Comparison of ENCODE assay signal across 22 mouse cellular contexts in genomic region chr9:99546259-99546658, GRCm38 (mm10). TPM values are rescaled to one million over a fixed set of nuclear protein-coding genes. Genes with fewer than 3 reads are reported as not detected.
DNase-seq lines count a peak whose midpoint lies in the region; ATAC-seq and TF ChIP-seq lines count a peak whose summit lies in the region.
"Had no signal": no experiment of that assay in that cellular context is flagged by ENCODE, and none has a peak within 500 bp of the region (broad histone marks: within the 10 kb centered on the region; RNA-seq: fewer than 3 reads in every experiment).

No protein-coding gene starts in this region.

- no peak for DNase-seq in heart, postnatal 0 days (ENCODE audit: low spot score)
- DNase-seq in heart, postnatal 10 days = no peak
- DNase-seq in 3T3-L1 (ENCODE audit: low read depth, low spot score) (peak; percentile 32), CH12.LX (ENCODE audit: extremely low read depth) (no peak)
- DNase-seq in c-Kit-positive CD71-positive TER-119-positive erythroid progenitor cells, embryonic 14.5 days (ENCODE audit: low spot score) = no peak
- DNase-seq in embryo, embryonic 10.5 days (ENCODE audit: low spot score) = no peak
- DNase-seq: adrenal gland, postnatal 10 days; cerebellum, adult 9-11 months; heart, postnatal 36 days; kidney, adult 18-20 months; kidney, postnatal 10 days; layer of hippocampus, adult 9-11 months; thymus, postnatal 4 days had no signal

- ATAC-seq in heart, postnatal 0 days (ENCODE audit: insufficient read depth, low read depth) = no peak
- ATAC-seq in megakaryocyte progenitor cell, adult 5-6 weeks (replicated peaks; ENCODE audit: poor library complexity) = 0 out of 2 replicates have a peak, but pooled peaks have one; percentile 20
- ATAC-seq: forebrain, embryonic 16.5 days had no signal

- TF ChIP-seq POLR2A in CH12.LX (IDR thresholded peaks at IDR 0.05; ENCODE audit: low read depth, low read length) = no peak

- in situ Hi-C loops in CH12.LX (cut with MboI; ENCODE audit: low pct_ligation_motif_present, low pct_unique_long_range_greater_than_20kb, low sequenced_read_pairs) = no loop called here

- no peaks in the 10 kb centered on the region for H3K4me1 ChIP-seq in heart, postnatal 0 days (ENCODE audit: control insufficient read depth, insufficient read depth)
- no peaks in the 10 kb centered on the region for H3K4me1 ChIP-seq in CH12.LX (ENCODE audit: control insufficient read depth in 1 of 2, insufficient read depth in 2 of 2)
- H3K4me1 ChIP-seq: embryonic facial prominence, embryonic 13.5 days; hindbrain, embryonic 15.5 days; midbrain, embryonic 12.5 days; neural tube, embryonic 12.5 days had no signal

- H3K27me3 ChIP-seq in heart, postnatal 0 days (ENCODE audit: control insufficient read depth, insufficient read depth, low read length) = no peaks in the 10 kb centered on the region
- no peaks in the 10 kb centered on the region for H3K27me3 ChIP-seq in CH12.LX (replicated peaks)
- H3K27me3 ChIP-seq: embryonic facial prominence, embryonic 13.5 days; hindbrain, embryonic 15.5 days; midbrain, embryonic 12.5 days; neural tube, embryonic 12.5 days had no signal

- TF ChIP-seq CTCF in heart, postnatal 0 days (IDR thresholded peaks at IDR 0.05; ENCODE audit: low read depth) = 0 out of 2 replicates have a peak, but pooled peaks have one; percentile 6
- TF ChIP-seq CTCF in CH12.LX (conservative IDR thresholded peaks at IDR 0.05 in 1 of 2, IDR thresholded peaks at IDR 0.05 in 1 of 2; ENCODE audit: low read depth in 2 of 2, low read length in 2 of 2) = peak in 1 of 2 experiments; percentile 56; a peak in 2 of 4 replicates

- TF ChIP-seq EP300 in heart, postnatal 0 days (IDR thresholded peaks at IDR 0.05; ENCODE audit: low read depth) = no peak
- TF ChIP-seq EP300 in CH12.LX (IDR thresholded peaks at IDR 0.05; ENCODE audit: low read length) = no peak

- no peak overlapping the region for H3K27ac ChIP-seq in heart, postnatal 0 days (ENCODE audit: low read depth)
- no peak overlapping the region for H3K27ac ChIP-seq in CH12.LX (ENCODE audit: insufficient read depth, low read depth)
- H3K27ac ChIP-seq: embryonic facial prominence, embryonic 13.5 days; hindbrain, embryonic 15.5 days; liver, embryonic 14.5 days; macrophage; midbrain, embryonic 12.5 days; neural tube, embryonic 12.5 days had no signal

- H3K79me2 ChIP-seq in CH12.LX (replicated peaks; ENCODE audit: control insufficient read depth, extremely low read depth, insufficient read depth, poor library complexity, severe bottlenecking) = peaks cover 2% of the 10 kb centered on the region; the same call in 1 of the 2 replicates

- intact Hi-C loops in heart, postnatal 10 days (cut with DNase I) = no loop called here

- WGBS in heart, postnatal 0 days = 83% methylated on average over 1 of the region's 1 CpGs

- no peak overlapping the region for H3K4me3 ChIP-seq in heart, postnatal 0 days (ENCODE audit: low read depth, low read length)
- no peak overlapping the region for H3K4me3 ChIP-seq in CH12.LX (replicated peaks in 1 of 3; ENCODE audit: low read depth in 2 of 3, low read length in 2 of 3, poor library complexity in 1 of 3)
- H3K4me3 ChIP-seq: embryonic facial prominence, embryonic 13.5 days; hindbrain, embryonic 15.5 days; midbrain, embryonic 12.5 days; neural tube, embryonic 12.5 days had no signal

- dilution Hi-C loops in CH12.LX (cut with MboI; ENCODE audit: extremely low pct_ligation_motif_present, extremely low pct_unique_long_range_greater_than_20kb, low sequenced_read_pairs) = no loop called here

- TF ChIP-seq RAD21 in CH12.LX (IDR thresholded peaks at IDR 0.05; ENCODE audit: low read depth, low read length) = peak; percentile 10

- no peaks in the 10 kb centered on the region for H3K36me3 ChIP-seq in heart, postnatal 0 days (replicated peaks; ENCODE audit: control insufficient read depth, insufficient read depth, low read length)
- H3K36me3 ChIP-seq in CH12.LX (replicated peaks in 1 of 2; ENCODE audit: control insufficient read depth in 1 of 2, insufficient read depth in 1 of 2, low read length in 1 of 2) = peaks cover 0 to 20% of the 10 kb centered on the region in 2 experiments
- H3K36me3 ChIP-seq: embryonic facial prominence, embryonic 13.5 days; hindbrain, embryonic 15.5 days; midbrain, embryonic 12.5 days; neural tube, embryonic 12.5 days had no signal

- no peak overlapping the region for H3K4me2 ChIP-seq in heart, postnatal 0 days (ENCODE audit: low read depth, low read length)
- no peak overlapping the region for H3K4me2 ChIP-seq in CH12.LX (ENCODE audit: insufficient read depth, low read depth, poor library complexity, severe bottlenecking)
- H3K4me2 ChIP-seq: embryonic facial prominence, embryonic 13.5 days; heart, embryonic 11.5 days; hindbrain, embryonic 15.5 days; midbrain, embryonic 12.5 days; neural tube, embryonic 12.5 days had no signal

- no peak overlapping the region for H3K9ac ChIP-seq in heart, postnatal 0 days (replicated peaks; ENCODE audit: low read depth, low read length)
- H3K9ac ChIP-seq in CH12.LX (ENCODE audit: insufficient read depth, low read depth) = no peak overlapping the region
- H3K9ac ChIP-seq: embryonic facial prominence, embryonic 13.5 days; hindbrain, embryonic 15.5 days; liver, embryonic 14.5 days; midbrain, embryonic 12.5 days; neural tube, embryonic 12.5 days had no signal

- H3K9me3 ChIP-seq in heart, postnatal 0 days (replicated peaks; ENCODE audit: control insufficient read depth, low read length) = no peaks in the 10 kb centered on the region
- no peaks in the 10 kb centered on the region for H3K9me3 ChIP-seq in CH12.LX (replicated peaks; ENCODE audit: low read length)
- H3K9me3 ChIP-seq: embryonic facial prominence, embryonic 13.5 days; hindbrain, embryonic 15.5 days; midbrain, embryonic 12.5 days; neural tube, embryonic 12.5 days had no signal

TF ChIP-seq in CH12.LX, 34 proteins besides CTCF, POLR2A, EP300 and RAD21:
- peak; percentile 32 for TF ChIP-seq SMC3 (IDR thresholded peaks at IDR 0.05; ENCODE audit: low read depth, low read length)
- peak; percentile 66; the same call in 1 of the 2 replicates for TF ChIP-seq MYC (IDR thresholded peaks at IDR 0.05; ENCODE audit: low read depth, low read length)
- no peak for TF ChIP-seq ZNF384 (IDR thresholded peaks at IDR 0.05; ENCODE audit: low read depth, low read length)

RNA-seq across cellular contexts. Expression of gene Armc8, which starts 22.4 kb away (rescaled TPM):
- total RNA-seq in heart, postnatal 0 days (2014; rRNA removed; ENCODE audit: low replicate concordance) = 17.4 and 22.5 TPM in 2 replicates
- 16.8 and 18.5 TPM in 2 replicates for polyA plus RNA-seq in heart, postnatal 0 days (2015; fragmentation: Nextera tagmentation; extraction: Ambion mirVana)
- 10 to 100 TPM; 24.2 to 27.6 TPM for total RNA-seq in heart, postnatal 10 days (2021)
- total RNA-seq in CH12.LX (2012; rRNA removed) = 9.3 and 11.0 TPM in 2 replicates
- total RNA-seq in CH12.LX (2014; rRNA removed) = 16.9 and 17.0 TPM in 2 replicates
- 12.6 and 15.3 TPM in 2 replicates for polyA plus RNA-seq in CH12.LX (2012; ENCODE audit: insufficient read length, low read depth)
- 30.4 and 34.6 TPM in 2 replicates for total RNA-seq in megakaryocyte progenitor cell, adult 5-6 weeks (2015)
- 32.2 and 36.6 TPM in 2 replicates for total RNA-seq in megakaryocyte progenitor cell, adult 5-6 weeks (2017)

RNA-seq across cellular contexts. Expression of gene Dbr1, which starts 29.3 kb away (rescaled TPM):
- 11.3 and 14.8 TPM in 2 replicates for total RNA-seq in heart, postnatal 0 days (2014; rRNA removed; ENCODE audit: low replicate concordance)
- polyA plus RNA-seq in heart, postnatal 0 days (2015; fragmentation: Nextera tagmentation; extraction: Ambion mirVana) = 9.9 and 11.6 TPM in 2 replicates
- 1 to 10 TPM; 9.0 to 9.5 TPM for total RNA-seq in heart, postnatal 10 days (2021)
- 33.9 and 44.0 TPM in 2 replicates for total RNA-seq in CH12.LX (2012; rRNA removed)
- 57.5 and 64.7 TPM in 2 replicates for total RNA-seq in CH12.LX (2014; rRNA removed)
- polyA plus RNA-seq in CH12.LX (2012; ENCODE audit: insufficient read length, low read depth) = 41.4 and 42.7 TPM in 2 replicates
- 21.0 and 22.2 TPM in 2 replicates for total RNA-seq in megakaryocyte progenitor cell, adult 5-6 weeks (2015)
- total RNA-seq in megakaryocyte progenitor cell, adult 5-6 weeks (2017) = 55.0 and 56.5 TPM in 2 replicates
